Mouse (Mus musculus): ENCODE data around the gene Cela3a. TPM values are rescaled to one million over a fixed set of nuclear protein-coding genes. Genes with fewer than 3 reads are reported as not detected.

Cela3a gene
- not detected in 2 replicates for polyA plus RNA-seq (2015; fragmentation: Nextera tagmentation; extraction: Ambion mirVana)

- Histone ChIP-seq H3K36me3 (no peaks in the 10 kb centered on the region), H3K4me2 (no peak within 1 kb of the TSS), H3K9me3 (no peaks in the 10 kb centered on the region), H3K4me3 (no peak within 1 kb of the TSS), H3K4me1 (replicated peaks) (no peaks in the 10 kb centered on the region), H3K27me3 (no peaks in the 10 kb centered on the region), H3K9ac (no peak within 1 kb of the TSS), H3K27ac (replicated peaks) (no peak within 1 kb of the TSS)
- 93% methylated on average over 5 of the region's 5 CpGs for WGBS
- no peak for ATAC-seq (ENCODE audit: low FRiP score, low read depth)
Observed at GRCm38 (mm10) chr4:137409691-137410090, at the start of gene Cela3a. Gene Cela3a (minus strand): TSS chr4:137409791.

- H3K4me2 ChIP-seq: no peak overlapping the region
- H3K4me1 ChIP-seq (replicated peaks): no peaks in the 10 kb centered on the region
- H3K9me3 ChIP-seq: no peaks in the 10 kb centered on the region
- no peak overlapping the region for H3K4me3 ChIP-seq
- no peak for ATAC-seq (ENCODE audit: low FRiP score, low read depth)
- H3K27ac ChIP-seq (replicated peaks): no peak overlapping the region
- H3K9ac ChIP-seq: no peak overlapping the region
- no peaks in the 10 kb centered on the region for H3K36me3 ChIP-seq
- 72% methylated on average over 5 of the region's 5 CpGs for WGBS
- no peaks in the 10 kb centered on the region for H3K27me3 ChIP-seq
Observed at GRCm38 (mm10) chr4:137458861-137459260, 49.3 kb upstream of the Cela3a start.

GRCm38 (mm10) chr4:137458310-137458709, 48.7 kb upstream of the Cela3a start:
- H3K4me1 ChIP-seq (replicated peaks): no peaks in the 10 kb centered on the region
- H3K4me3 ChIP-seq: no peak overlapping the region
- H3K27me3 ChIP-seq: no peaks in the 10 kb centered on the region
- H3K9ac ChIP-seq: no peak overlapping the region
- no peak for ATAC-seq (ENCODE audit: low FRiP score, low read depth)
- no peak overlapping the region for H3K4me2 ChIP-seq
- H3K36me3 ChIP-seq: no peaks in the 10 kb centered on the region
- no peak overlapping the region for H3K27ac ChIP-seq (replicated peaks)
- H3K9me3 ChIP-seq: no peaks in the 10 kb centered on the region
- WGBS: 85% methylated on average over 9 of the region's 9 CpGs

- no peak overlapping the region for H3K4me3 ChIP-seq
- H3K36me3 ChIP-seq: no peaks in the 10 kb centered on the region
- no peaks in the 10 kb centered on the region for H3K27me3 ChIP-seq
- no peak overlapping the region for H3K27ac ChIP-seq (replicated peaks)
- 85% methylated on average over 4 of the region's 4 CpGs for WGBS
- no peak overlapping the region for H3K9ac ChIP-seq
- H3K4me2 ChIP-seq: no peak overlapping the region
- H3K4me1 ChIP-seq (replicated peaks): no peaks in the 10 kb centered on the region
- no peak for ATAC-seq (ENCODE audit: low FRiP score, low read depth)
- no peaks in the 10 kb centered on the region for H3K9me3 ChIP-seq
Observed at GRCm38 (mm10) chr4:137457292-137457691, 47.7 kb upstream of the Cela3a start.

- no peaks in the 10 kb centered on the region for H3K27me3 ChIP-seq
- H3K4me1 ChIP-seq (replicated peaks): no peaks in the 10 kb centered on the region
- H3K27ac ChIP-seq (replicated peaks): no peak overlapping the region
- no peak overlapping the region for H3K9ac ChIP-seq
- 88% methylated on average over 12 of the region's 12 CpGs for WGBS
- no peak for ATAC-seq (ENCODE audit: low FRiP score, low read depth)
- H3K9me3 ChIP-seq: no peaks in the 10 kb centered on the region
- H3K36me3 ChIP-seq: no peaks in the 10 kb centered on the region
- H3K4me3 ChIP-seq: no peak overlapping the region
- no peak overlapping the region for H3K4me2 ChIP-seq
Observed at GRCm38 (mm10) chr4:137456581-137456980, 47.0 kb upstream of the Cela3a start.

- no peak overlapping the region for H3K4me2 ChIP-seq
- no peaks in the 10 kb centered on the region for H3K36me3 ChIP-seq
- H3K9ac ChIP-seq: no peak overlapping the region
- 91% methylated on average over 14 of the region's 14 CpGs for WGBS
- no peaks in the 10 kb centered on the region for H3K27me3 ChIP-seq
- no peaks in the 10 kb centered on the region for H3K9me3 ChIP-seq
- H3K27ac ChIP-seq (replicated peaks): no peak overlapping the region
- H3K4me3 ChIP-seq: no peak overlapping the region
- ATAC-seq (ENCODE audit: low FRiP score, low read depth): no peak
- no peaks in the 10 kb centered on the region for H3K4me1 ChIP-seq (replicated peaks)
Observed at GRCm38 (mm10) chr4:137454582-137454981, 45.0 kb upstream of the Cela3a start.

GRCm38 (mm10) chr4:137453234-137453767, 43.7 kb upstream of the Cela3a start, which contains the start of gene 1700013G24Rik:
Gene 1700013G24Rik (plus strand): TSS chr4:137453284.
- WGBS: 83% methylated on average over 8 of the region's 8 CpGs
- Histone ChIP-seq H3K9me3 (no peaks in the 10 kb centered on the region), H3K27ac (replicated peaks) (no peak within 1 kb of the TSS)

GRCm38 (mm10) chr4:137452190-137452589, 42.6 kb upstream of the Cela3a start:
- Histone ChIP-seq H3K27me3 (no peaks in the 10 kb centered on the region), H3K9ac (no peak overlapping the region), H3K36me3 (no peaks in the 10 kb centered on the region), H3K27ac (replicated peaks) (no peak overlapping the region), H3K4me2 (no peak overlapping the region), H3K4me3 (no peak overlapping the region), H3K4me1 (replicated peaks) (peaks cover 13% of the 10 kb centered on the region), H3K9me3 (no peaks in the 10 kb centered on the region)
- whole genome bisulfite sequencing: 93% methylated on average over 5 of the region's 6 CpGs
- ATAC-seq (ENCODE audit: low FRiP score, low read depth): no peak

More at GRCm38 (mm10) chr4:137453234-137453767, 43.7 kb upstream of the Cela3a start, which contains the start of gene 1700013G24Rik:
- Histone ChIP-seq H3K4me3 (no peak within 1 kb of the TSS), H3K27me3 (no peaks in the 10 kb centered on the region), H3K36me3 (no peaks in the 10 kb centered on the region), H3K4me1 (replicated peaks) (peaks cover 6% of the 10 kb centered on the region), H3K4me2 (no peak within 1 kb of the TSS), H3K9ac (no peak within 1 kb of the TSS)
- no peak for ATAC-seq (ENCODE audit: low FRiP score, low read depth)

GRCm38 (mm10) chr4:137449715-137450114, 40.1 kb upstream of the Cela3a start:
- H3K4me3 ChIP-seq: no peak overlapping the region
- H3K27ac ChIP-seq (replicated peaks): no peak overlapping the region
- ATAC-seq (ENCODE audit: low FRiP score, low read depth): no peak
- no peak overlapping the region for H3K4me2 ChIP-seq
- no peaks in the 10 kb centered on the region for H3K9me3 ChIP-seq
- H3K4me1 ChIP-seq (replicated peaks): peaks cover 13% of the 10 kb centered on the region
- WGBS: 81% methylated on average over 10 of the region's 10 CpGs
- no peaks in the 10 kb centered on the region for H3K36me3 ChIP-seq
- no peak overlapping the region for H3K9ac ChIP-seq
- no peaks in the 10 kb centered on the region for H3K27me3 ChIP-seq

- H3K4me3 ChIP-seq: no peak overlapping the region
- no peak for ATAC-seq (ENCODE audit: low FRiP score, low read depth)
- no peaks in the 10 kb centered on the region for H3K36me3 ChIP-seq
- H3K9ac ChIP-seq: no peak overlapping the region
- no peaks in the 10 kb centered on the region for H3K27me3 ChIP-seq
- no peak overlapping the region for H3K27ac ChIP-seq (replicated peaks)
- no peak overlapping the region for H3K4me2 ChIP-seq
- H3K4me1 ChIP-seq (replicated peaks): peaks cover 13% of the 10 kb centered on the region
- no peaks in the 10 kb centered on the region for H3K9me3 ChIP-seq
- WGBS: 85% methylated on average over 2 of the region's 2 CpGs
Observed at GRCm38 (mm10) chr4:137449132-137449531, 39.5 kb upstream of the Cela3a start.

GRCm38 (mm10) chr4:137448641-137449040, 39.0 kb upstream of the Cela3a start:
- Histone ChIP-seq H3K36me3 (no peaks in the 10 kb centered on the region), H3K4me1 (replicated peaks) (peaks cover 16% of the 10 kb centered on the region), H3K9me3 (no peaks in the 10 kb centered on the region), H3K4me3 (no peak overlapping the region), H3K9ac (no peak overlapping the region), H3K27me3 (no peaks in the 10 kb centered on the region), H3K4me2 (no peak overlapping the region), H3K27ac (replicated peaks) (no peak overlapping the region)
- no peak for ATAC-seq (ENCODE audit: low FRiP score, low read depth)
- 59% methylated on average over 2 of the region's 2 CpGs for WGBS

GRCm38 (mm10) chr4:137448197-137448596, 38.6 kb upstream of the Cela3a start:
- H3K9ac ChIP-seq: no peak overlapping the region
- H3K4me1 ChIP-seq (replicated peaks): peaks cover 16% of the 10 kb centered on the region
- H3K4me2 ChIP-seq: 0 out of 2 replicates have a peak overlapping the region, but pooled peaks have one; percentile 4
- no peaks in the 10 kb centered on the region for H3K27me3 ChIP-seq
- H3K36me3 ChIP-seq: no peaks in the 10 kb centered on the region
- WGBS: 28% methylated on average over 6 of the region's 6 CpGs
- no peak overlapping the region for H3K4me3 ChIP-seq
- no peak for ATAC-seq (ENCODE audit: low FRiP score, low read depth)
- no peaks in the 10 kb centered on the region for H3K9me3 ChIP-seq
- H3K27ac ChIP-seq (replicated peaks): no peak overlapping the region

Measured in hindbrain, embryonic 15.5 days (tissue).